Mouse (Mus musculus) hindbrain, embryonic 16.5 days (tissue): ENCODE measurements around the gene Azin2. TPM values are rescaled to one million over a fixed set of nuclear protein-coding genes. Genes with fewer than 3 reads are reported as not detected.
A peak's percentile ranks its signal among the peaks of the same experiment; 100 is the strongest.

ENCODE experiments used
- ATAC-seq: fragments of 200-750 bp; cut with Nextera tagmentation; 2 replicates; pipeline ENCODE4 v1.8.0; 2017; ENCODE audit warnings: moderate TSS enrichment, moderate library complexity
- H3K27ac ChIP-seq: fragments of 300-500 bp; sonication (generic); 2 replicates; pipeline ENCODE4 v1.5.1; 2014; ENCODE audit warnings: low read depth, mild to moderate bottlenecking, control low read depth, low read length, moderate library complexity
- H3K27me3 ChIP-seq: fragments of 300-500 bp; sonication (generic); replicated peaks from 2 replicates; pipeline ENCODE4 v1.6.1; 2014; ENCODE audit warnings: low read length; ENCODE audit not compliant: control insufficient read depth, insufficient read depth
- H3K36me3 ChIP-seq: fragments of 300-500 bp; sonication (generic); 2 replicates; pipeline ENCODE4 v1.6.1; 2014; ENCODE audit warnings: mild to moderate bottlenecking, low read length, moderate library complexity, mixed read lengths; ENCODE audit not compliant: control insufficient read depth, insufficient read depth
- H3K4me1 ChIP-seq: fragments of 300-500 bp; sonication (generic); 2 replicates; pipeline ENCODE4 v1.6.1; 2014; ENCODE audit warnings: low read depth, low read length; ENCODE audit not compliant: control insufficient read depth, insufficient read depth
- H3K4me2 ChIP-seq: fragments of 300-500 bp; sonication (generic); 2 replicates; pipeline ENCODE4 v1.6.1; 2014; ENCODE audit warnings: mild to moderate bottlenecking, low read length, control low read depth, moderate library complexity
- H3K4me3 ChIP-seq: fragments of 300-500 bp; sonication (generic); 2 replicates; pipeline ENCODE4 v1.5.1; 2014; ENCODE audit warnings: mild to moderate bottlenecking, low read length, control low read depth, moderate library complexity
- H3K9ac ChIP-seq: fragments of 300-500 bp; sonication (generic); 2 replicates; pipeline ENCODE4 v1.6.1; 2014; ENCODE audit warnings: low read depth, mild to moderate bottlenecking, control low read depth, low read length, moderate library complexity
- H3K9me3 ChIP-seq: fragments of 300-500 bp; sonication (generic); 2 replicates; pipeline ENCODE4 v1.6.1; 2014; ENCODE audit warnings: mild to moderate bottlenecking, low read length, moderate library complexity; ENCODE audit not compliant: control insufficient read depth
- WGBS: fragments of 180-500 bp; shearing (Covaris S2); extraction: QIAGEN DNeasy Blood & Tissue Kit; methylation state at CpG from one replicate; pipeline ENCODE4 v1.1.7; 2014; 5-methylcytosine and 5-hydroxymethylcytosine counted together
- polyA plus RNA-seq: library from polyadenylated mRNA; unstranded; fragments of >200 nt; fragmentation: Nextera tagmentation; extraction: Ambion mirVana; gene quantifications from 2 replicates; pipeline ENCODE4 v1.2.1, GENCODE M21; 2015

Gene Azin2
- polyA plus RNA-seq, 1 experiment from 2014 or later = 23.3 TPM

GRCm38 (mm10) chr4:128924841-128925606 is 37.2 kb downstream of the Azin2 start:
- Histone ChIP-seq H3K36me3 (no peaks in the 10 kb centered on the region), H3K4me1 (peaks cover 8% of the 10 kb centered on the region), H3K4me2 (peak overlapping the region; percentile 70), H3K27me3 (peaks cover 8% of the 10 kb centered on the region; the same call in 1 of the 2 replicates), H3K27ac (peak overlapping the region; percentile 46; the same call in 1 of the 2 replicates), H3K9me3 (no peaks in the 10 kb centered on the region), H3K4me3 (peak overlapping the region; percentile 47), H3K9ac (peak overlapping the region; percentile 69)
- peak; percentile 93 for ATAC-seq
- WGBS = 12% methylated on average over 36 of the region's 36 CpGs

- no peaks in the 10 kb centered on the region for H3K9me3 ChIP-seq
- 90% methylated on average over 3 of the region's 3 CpGs for WGBS
- H3K36me3 ChIP-seq = no peaks in the 10 kb centered on the region
- peaks cover 6% of the 10 kb centered on the region; the same call in 1 of the 2 replicates for H3K27me3 ChIP-seq
- H3K4me3 ChIP-seq = no peak overlapping the region
- H3K9ac ChIP-seq = no peak overlapping the region
- H3K27ac ChIP-seq = no peak overlapping the region
- no peak overlapping the region for H3K4me2 ChIP-seq
- no peak for ATAC-seq
- H3K4me1 ChIP-seq = peaks cover 8% of the 10 kb centered on the region
Observed at GRCm38 (mm10) chr4:128923603-128924002, 38.6 kb downstream of the Azin2 start.

GRCm38 (mm10) chr4:128919106-128919505 is 43.1 kb downstream of the Azin2 start:
- Histone ChIP-seq H3K4me1 (no peaks in the 10 kb centered on the region), H3K9ac (no peak overlapping the region), H3K4me3 (no peak overlapping the region), H3K36me3 (no peaks in the 10 kb centered on the region), H3K27me3 (peaks cover 6% of the 10 kb centered on the region; the same call in 1 of the 2 replicates), H3K27ac (no peak overlapping the region), H3K4me2 (no peak overlapping the region), H3K9me3 (no peaks in the 10 kb centered on the region)
- no peak for ATAC-seq
- 29% methylated on average over 10 of the region's 10 CpGs for WGBS

DNA sequence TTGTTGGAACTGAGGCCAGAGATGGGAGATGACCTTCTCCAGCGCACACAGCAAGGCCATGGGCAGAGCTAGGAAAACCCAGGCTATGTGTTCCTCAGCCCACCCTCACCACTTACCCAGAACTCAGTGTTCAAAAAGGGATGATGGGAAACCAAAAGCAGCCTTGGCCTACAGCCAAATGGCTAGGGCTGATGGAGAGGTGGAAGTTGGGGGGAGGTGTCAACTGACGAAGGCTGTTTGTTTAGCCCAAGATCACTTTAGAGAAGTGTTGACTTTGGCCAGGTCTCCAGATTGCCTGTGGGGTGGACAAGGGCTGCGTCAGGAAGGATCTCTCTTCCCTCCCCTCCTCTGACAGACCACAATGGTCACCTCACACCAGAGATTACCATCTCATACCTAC is 44.1 kb downstream of the Azin2 start:
- Histone ChIP-seq H3K36me3 (no peaks in the 10 kb centered on the region), H3K9ac (no peak overlapping the region), H3K27ac (no peak overlapping the region), H3K9me3 (no peaks in the 10 kb centered on the region), H3K4me1 (no peaks in the 10 kb centered on the region), H3K4me3 (no peak overlapping the region), H3K27me3 (peaks cover 6% of the 10 kb centered on the region; the same call in 1 of the 2 replicates), H3K4me2 (no peak overlapping the region)
- 56% methylated on average over 3 of the region's 3 CpGs for WGBS
- ATAC-seq = no peak

DNA sequence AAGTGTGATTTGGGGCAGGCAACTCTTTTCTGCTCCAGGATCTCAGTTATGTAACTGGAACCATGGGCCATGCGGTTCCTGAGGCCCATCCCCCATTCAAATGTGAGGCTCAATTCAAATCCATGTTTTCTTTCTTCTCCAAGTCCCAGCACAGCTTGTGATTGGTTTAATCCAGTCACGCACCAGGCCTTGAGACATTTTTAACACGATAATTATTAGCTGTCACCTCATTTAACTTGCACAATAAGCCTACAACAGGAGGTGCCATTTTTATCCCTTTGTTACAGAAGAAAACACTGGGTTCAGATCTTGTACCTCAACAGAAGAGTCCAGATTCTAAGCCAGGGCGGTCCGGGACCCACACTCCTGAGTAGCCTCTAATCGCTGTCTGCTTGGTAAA is 44.5 kb downstream of the Azin2 start:
- WGBS = 78% methylated on average over 6 of the region's 6 CpGs
- Histone ChIP-seq H3K4me1 (no peaks in the 10 kb centered on the region), H3K27me3 (peaks cover 2% of the 10 kb centered on the region; the same call in 1 of the 2 replicates), H3K4me3 (no peak overlapping the region), H3K27ac (no peak overlapping the region), H3K4me2 (no peak overlapping the region), H3K36me3 (no peaks in the 10 kb centered on the region), H3K9ac (no peak overlapping the region), H3K9me3 (no peaks in the 10 kb centered on the region)
- ATAC-seq = no peak

DNA sequence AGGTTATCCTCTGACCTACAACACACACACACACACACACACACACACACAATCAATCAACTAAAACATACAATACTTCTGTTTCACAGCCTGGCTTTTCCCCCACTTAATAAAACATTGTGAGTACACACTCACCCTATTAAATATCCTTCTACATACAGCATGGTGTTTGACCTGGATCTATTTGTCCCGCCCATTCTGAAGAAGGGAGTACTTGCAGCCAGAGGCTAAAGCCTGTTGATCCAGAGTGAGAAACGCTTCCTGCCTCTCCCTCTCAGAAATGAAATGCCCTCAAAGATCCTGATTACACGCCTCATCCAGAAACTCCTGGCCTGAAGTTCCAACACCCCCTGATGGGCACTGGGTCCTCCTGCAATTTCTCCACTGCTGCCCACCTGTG is 45.1 kb downstream of the Azin2 start:
- Histone ChIP-seq H3K4me1 (no peaks in the 10 kb centered on the region), H3K27ac (no peak overlapping the region), H3K4me2 (no peak overlapping the region), H3K27me3 (no peaks in the 10 kb centered on the region), H3K36me3 (no peaks in the 10 kb centered on the region; the same call in 1 of the 2 replicates), H3K4me3 (no peak overlapping the region), H3K9me3 (no peaks in the 10 kb centered on the region), H3K9ac (no peak overlapping the region)
- 73% methylated on average over 3 of the region's 3 CpGs for WGBS
- ATAC-seq = no peak

DNA sequence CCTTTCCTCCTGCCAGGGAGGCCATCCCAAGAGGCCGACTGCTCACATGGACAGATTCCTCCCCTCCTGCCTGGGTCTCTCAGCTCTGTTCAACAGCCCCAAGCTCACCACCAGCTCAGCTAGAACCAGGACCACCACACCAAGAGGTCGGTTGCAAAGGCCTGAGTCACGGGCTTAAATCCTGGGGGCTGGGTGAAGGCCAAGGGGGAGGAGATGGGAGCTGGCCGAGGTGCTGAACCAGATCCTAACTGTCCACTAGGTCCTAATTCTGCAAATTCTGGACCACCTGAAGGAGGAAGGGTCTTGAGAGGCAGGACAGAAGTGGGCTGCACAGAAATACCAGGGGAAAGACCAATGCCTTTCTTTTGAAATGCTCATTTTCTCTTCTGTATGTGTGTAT is 48.4 kb downstream of the Azin2 start:
- no peaks in the 10 kb centered on the region for H3K27me3 ChIP-seq
- H3K9ac ChIP-seq = no peak overlapping the region
- H3K27ac ChIP-seq = no peak overlapping the region
- no peak overlapping the region for H3K4me3 ChIP-seq
- H3K4me2 ChIP-seq = no peak overlapping the region
- WGBS = 29% methylated on average over 4 of the region's 4 CpGs
- no peak for ATAC-seq
- peaks cover 11% of the 10 kb centered on the region for H3K36me3 ChIP-seq
- H3K4me1 ChIP-seq = no peaks in the 10 kb centered on the region
- H3K9me3 ChIP-seq = no peaks in the 10 kb centered on the region

DNA sequence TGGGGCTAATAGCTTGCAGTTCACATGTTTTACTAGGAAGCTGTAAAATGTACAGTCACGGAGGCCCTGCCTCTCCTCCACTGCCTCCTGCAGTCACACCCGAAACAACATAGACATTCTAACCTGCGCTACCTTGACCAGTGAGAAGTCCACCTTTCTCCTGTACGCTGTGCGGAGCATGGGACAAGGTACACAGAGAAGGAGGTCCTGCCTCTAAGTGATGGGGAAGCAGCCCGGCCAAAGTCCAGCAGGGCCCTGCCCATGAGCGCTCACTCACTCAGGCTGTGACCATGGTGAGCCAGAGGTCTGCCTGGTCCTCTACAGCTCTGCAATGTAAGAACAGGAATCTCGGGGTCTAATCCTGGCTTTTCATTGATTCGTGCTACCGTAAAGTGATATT is 50.2 kb downstream of the Azin2 start:
- H3K4me1 ChIP-seq = no peaks in the 10 kb centered on the region
- H3K4me2 ChIP-seq = no peak overlapping the region
- WGBS = 93% methylated on average over 10 of the region's 10 CpGs
- no peaks in the 10 kb centered on the region for H3K9me3 ChIP-seq
- ATAC-seq = no peak
- H3K4me3 ChIP-seq = no peak overlapping the region
- no peak overlapping the region for H3K27ac ChIP-seq
- H3K9ac ChIP-seq = no peak overlapping the region
- H3K27me3 ChIP-seq = no peaks in the 10 kb centered on the region
- peaks cover 11% of the 10 kb centered on the region for H3K36me3 ChIP-seq

GRCm38 (mm10) chr4:128910276-128911063 is 51.8 kb downstream of the Azin2 start:
- Histone ChIP-seq H3K9me3 (no peaks in the 10 kb centered on the region), H3K4me2 (no peak overlapping the region), H3K27me3 (no peaks in the 10 kb centered on the region), H3K4me1 (no peaks in the 10 kb centered on the region), H3K27ac (no peak overlapping the region), H3K36me3 (peaks cover 11% of the 10 kb centered on the region), H3K9ac (no peak overlapping the region), H3K4me3 (no peak overlapping the region)
- WGBS = 76% methylated on average over 8 of the region's 8 CpGs
- ATAC-seq = no peak
